Mouse (Mus musculus) spleen, adult 2 months (tissue): ENCODE measurements around the gene AL607142.1. TPM values are rescaled to one million over a fixed set of nuclear protein-coding genes. Genes with fewer than 3 reads are reported as not detected.

Experiments
- DNase-seq, 2 experiments: peaks; one replicate each; pipeline versions ENCODE4 v3.0.0 to v3.0.0-alpha.2; 2012 to 2021; ENCODE audit warnings: low spot score in 2 of 2, low read depth in 1 of 2
- H3K27ac ChIP-seq: fragments of 200-500 bp; 2 replicates; pipeline ENCODE4 v1.5.1; 2012; ENCODE audit warnings: low read length, inconsistent platforms; ENCODE audit not compliant: insufficient read depth
- H3K27me3 ChIP-seq: fragments of 200-500 bp; 2 replicates; pipeline ENCODE4 v1.6.1; 2012; ENCODE audit warnings: mild to moderate bottlenecking, moderate library complexity, low read length, inconsistent platforms; ENCODE audit not compliant: control insufficient read depth, insufficient read depth
- H3K36me3 ChIP-seq: fragments of 200-500 bp; 2 replicates; pipeline ENCODE4 v1.6.1; 2012; ENCODE audit warnings: mild to moderate bottlenecking, low read length, inconsistent platforms; ENCODE audit not compliant: control insufficient read depth, insufficient read depth
- H3K4me1 ChIP-seq: fragments of 200-500 bp; 2 replicates; pipeline ENCODE4 v1.6.1; 2011; ENCODE audit warnings: inconsistent platforms; ENCODE audit not compliant: control insufficient read depth, insufficient read depth, insufficient read length
- H3K4me3 ChIP-seq: fragments of 200-500 bp; 2 replicates; pipeline ENCODE4 v1.5.1; 2011; ENCODE audit warnings: mild to moderate bottlenecking, inconsistent platforms; ENCODE audit not compliant: insufficient read depth, insufficient read length; ENCODE audit errors: extremely low read depth
- CTCF ChIP-seq: fragments of 200-500 bp; IDR thresholded peaks from 2 replicates; pipeline ENCODE4 v1.5.1; 2011; ENCODE audit warnings: mild to moderate bottlenecking, inconsistent platforms; ENCODE audit not compliant: insufficient read depth, insufficient read length, insufficient replicate concordance; ENCODE audit errors: extremely low read depth
- POLR2A ChIP-seq: fragments of 200-500 bp; IDR thresholded peaks from 2 replicates; pipeline ENCODE4 v1.6.1; 2011; ENCODE audit warnings: low read depth, low read length, inconsistent platforms
- WGBS: fragments of 180-500 bp; shearing (Covaris S2); methylation state at CpG from one replicate; pipeline ENCODE4 v1.1.7; 2018; 5-methylcytosine and 5-hydroxymethylcytosine counted together
- polyA plus RNA-seq: library from polyadenylated mRNA; depleted of rRNA; stranded (reverse); fragments of >200 nt; gene quantifications from 2 replicates; pipeline ENCODE4 v1.2.3, GENCODE M21; 2012; rRNA removed

The AL607142.1 gene
- not detected in 2 replicates for polyA plus RNA-seq

DNA sequence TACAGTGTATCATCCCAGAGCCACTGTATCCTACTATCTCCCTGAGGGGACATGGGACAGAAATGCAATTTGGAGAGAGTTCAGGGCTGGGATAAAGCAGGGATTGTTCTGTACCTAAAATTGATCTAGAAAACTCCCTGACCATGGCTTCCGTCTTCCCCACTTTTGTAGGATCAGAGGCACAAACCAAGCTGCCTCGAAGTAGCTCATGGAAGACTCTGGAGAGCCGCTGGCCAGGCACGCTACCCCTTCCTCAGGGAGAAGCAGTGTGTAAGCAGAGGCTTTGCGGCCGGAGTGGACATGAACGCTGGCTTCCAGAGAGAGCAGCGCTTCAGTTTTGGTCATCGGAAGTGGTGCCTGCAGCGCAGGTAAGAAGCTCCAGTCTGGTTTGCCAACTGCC, at the start of gene AL607142.1:
TSS of gene AL607142.1 (plus strand) at position 301 of the 400 bp plus-strand sequence.
- Histone ChIP-seq H3K4me3 (no peak within 1 kb of the TSS), H3K4me1 (no peaks in the 10 kb centered on the region; the same call in 1 of the 2 replicates), H3K27me3 (no peaks in the 10 kb centered on the region), H3K27ac (no peak within 1 kb of the TSS), H3K36me3 (no peaks in the 10 kb centered on the region)
- no peak for TF ChIP-seq CTCF
- TF ChIP-seq POLR2A = no peak
- 94% methylated on average over 10 of the region's 10 CpGs for WGBS
- DNase-seq = no peak

GRCm38 (mm10) chr4:120018426-120018825, 46.4 kb upstream of the AL607142.1 start:
- TF ChIP-seq POLR2A (no peak), CTCF (no peak)
- WGBS = 84% methylated on average over 5 of the region's 5 CpGs
- DNase-seq = no peak
- Histone ChIP-seq H3K4me1 (peaks cover 13% of the 10 kb centered on the region; the same call in 1 of the 2 replicates), H3K27me3 (no peaks in the 10 kb centered on the region), H3K27ac (no peak overlapping the region), H3K4me3 (no peak overlapping the region), H3K36me3 (no peaks in the 10 kb centered on the region)

- 24% methylated on average over 3 of the region's 3 CpGs for WGBS
- TF ChIP-seq CTCF (no peak), POLR2A (no peak)
- no peak for DNase-seq
Measured at GRCm38 (mm10) chr4:120022392-120022791, 42.4 kb upstream of the AL607142.1 start.

GRCm38 (mm10) chr4:120023221-120023840, 41.5 kb upstream of the AL607142.1 start:
- 88% methylated on average over 4 of the region's 4 CpGs for WGBS
- no peaks in the 10 kb centered on the region for H3K27me3 ChIP-seq
- TF ChIP-seq POLR2A = no peak
- TF ChIP-seq CTCF = no peak

More at GRCm38 (mm10) chr4:120022392-120022791, 42.4 kb upstream of the AL607142.1 start:
- peaks cover 4% of the 10 kb centered on the region; the same call in 1 of the 2 replicates for H3K4me1 ChIP-seq
- no peak overlapping the region for H3K4me3 ChIP-seq
- H3K36me3 ChIP-seq = no peaks in the 10 kb centered on the region
- H3K27ac ChIP-seq = no peak overlapping the region
- no peaks in the 10 kb centered on the region for H3K27me3 ChIP-seq

GRCm38 (mm10) chr4:120024071-120024470, 40.7 kb upstream of the AL607142.1 start:
- 88% methylated on average over 10 of the region's 10 CpGs for WGBS
- H3K27me3 ChIP-seq = no peaks in the 10 kb centered on the region
- no peak for DNase-seq
- H3K27ac ChIP-seq = no peak overlapping the region
- no peak overlapping the region for H3K4me3 ChIP-seq
- H3K36me3 ChIP-seq = no peaks in the 10 kb centered on the region
- peaks cover 4% of the 10 kb centered on the region; the same call in 1 of the 2 replicates for H3K4me1 ChIP-seq
- TF ChIP-seq POLR2A = no peak
- TF ChIP-seq CTCF = no peak

More at GRCm38 (mm10) chr4:120023221-120023840, 41.5 kb upstream of the AL607142.1 start:
- H3K4me1 ChIP-seq = peaks cover 4% of the 10 kb centered on the region; the same call in 1 of the 2 replicates
- DNase-seq = no peak
- H3K4me3 ChIP-seq = no peak overlapping the region
- H3K36me3 ChIP-seq = no peaks in the 10 kb centered on the region
- H3K27ac ChIP-seq = no peak overlapping the region

DNA sequence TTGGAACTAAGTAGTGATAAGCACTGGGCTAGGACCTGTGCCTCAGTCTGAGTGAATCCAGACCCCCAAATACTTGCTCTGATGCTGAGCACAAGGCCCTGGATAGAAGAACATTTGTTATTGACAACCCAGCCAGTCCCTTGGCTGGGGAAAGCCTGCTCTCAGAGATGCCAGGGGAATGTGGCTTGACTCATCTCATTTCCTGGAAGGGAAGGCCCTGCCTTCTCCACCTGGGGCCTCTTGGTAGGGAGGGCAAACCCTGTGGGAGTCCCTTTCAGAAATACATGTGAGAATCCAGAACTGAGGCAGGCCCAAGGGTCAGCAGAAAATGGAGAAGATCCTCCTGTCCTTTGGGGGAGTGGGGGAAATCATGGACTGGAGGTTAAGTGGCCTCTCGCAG, 37.1 kb upstream of the AL607142.1 start:
- Histone ChIP-seq H3K4me3 (no peak overlapping the region), H3K4me1 (peaks cover 2% of the 10 kb centered on the region; the same call in 1 of the 2 replicates), H3K36me3 (no peaks in the 10 kb centered on the region), H3K27me3 (no peaks in the 10 kb centered on the region), H3K27ac (no peak overlapping the region)
- DNase-seq = no peak
- WGBS = 90% methylated on average over 1 of the region's 1 CpGs
- TF ChIP-seq CTCF (no peak), POLR2A (no peak)

DNA sequence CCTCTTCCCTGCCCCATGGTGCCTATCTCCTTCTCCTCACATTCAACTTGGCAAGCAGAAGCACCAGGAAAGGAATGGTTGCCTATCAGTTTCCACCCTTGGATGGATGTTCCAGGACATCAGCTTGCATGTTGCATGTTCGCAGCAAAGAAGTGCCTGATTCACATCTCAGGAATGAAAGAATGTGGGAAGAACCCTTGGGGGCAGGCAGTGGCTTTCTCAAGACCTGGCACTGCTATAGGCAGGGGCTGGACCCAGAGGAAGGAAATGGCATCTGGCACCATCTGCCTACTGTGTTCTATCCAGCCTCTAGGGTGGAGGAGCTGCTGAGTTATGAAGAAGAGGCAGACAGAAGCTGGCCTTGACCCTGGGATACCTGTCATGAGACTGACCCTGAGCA, 34.9 kb upstream of the AL607142.1 start:
- Histone ChIP-seq H3K4me1 (peaks cover 11% of the 10 kb centered on the region), H3K27me3 (no peaks in the 10 kb centered on the region), H3K4me3 (no peak overlapping the region), H3K36me3 (no peaks in the 10 kb centered on the region), H3K27ac (no peak overlapping the region)
- no peak for TF ChIP-seq CTCF
- no peak for TF ChIP-seq POLR2A
- 71% methylated on average over 1 of the region's 1 CpGs for WGBS
- no peak for DNase-seq
